Comparison of ENCODE assay signal across 11 mouse cellular contexts in genomic region chr12:13159346-13160055, GRCm38 (mm10).
DNase-seq lines count a peak whose midpoint lies in the region; ATAC-seq and TF ChIP-seq lines count a peak whose summit lies in the region.
"Had no signal": no experiment of that assay in that cellular context is flagged by ENCODE, and none has a peak within 500 bp of the region (broad histone marks: within the 10 kb centered on the region; RNA-seq: fewer than 3 reads in every experiment).

No protein-coding gene starts in this region.

- TF ChIP-seq CTCF in layer of hippocampus, adult 2 months (conservative IDR thresholded peaks at IDR 0.05) = no peak

- H3K4me2 ChIP-seq in forebrain, embryonic 12.5 days = no peak overlapping the region
- H3K4me2 ChIP-seq in midbrain, embryonic 13.5 days (replicated peaks) = no peak overlapping the region

- DNase-seq in R1 (ENCODE audit: low read depth, low spot score) = peak; percentile 10
- DNase-seq in layer of hippocampus, adult 2 months (ENCODE audit: low spot score in 2 of 2) = peak in 1 of 2 experiments; percentile 59
- DNase-seq in spleen, adult 12 weeks (ENCODE audit: low spot score) = no peak
- DNase-seq in lung, postnatal 14 days = no peak
- DNase-seq in spleen, postnatal 36 days (ENCODE audit: low spot score in 2 of 2) = no peak
- DNase-seq: heart, adult 2 months; kidney, postnatal 36 days; lung, adult 18-20 months had no signal

- no peak overlapping the region for H3K4me3 ChIP-seq in forebrain, embryonic 12.5 days (replicated peaks)
- H3K4me3 ChIP-seq in layer of hippocampus, adult 2 months = no peak overlapping the region
- H3K4me3 ChIP-seq in midbrain, embryonic 13.5 days (replicated peaks) = no peak overlapping the region
- H3K4me3 ChIP-seq: heart, adult 2 months had no signal

- peaks cover 11% of the 10 kb centered on the region for H3K4me1 ChIP-seq in forebrain, embryonic 12.5 days
- peaks cover 13% of the 10 kb centered on the region for H3K4me1 ChIP-seq in midbrain, embryonic 13.5 days (replicated peaks)

- H3K36me3 ChIP-seq in forebrain, embryonic 12.5 days (replicated peaks) = no peaks in the 10 kb centered on the region
- H3K36me3 ChIP-seq in midbrain, embryonic 13.5 days = no peaks in the 10 kb centered on the region

- H3K27me3 ChIP-seq in forebrain, embryonic 12.5 days = peaks cover 7% of the 10 kb centered on the region; the same call in 1 of the 2 replicates
- no peaks in the 10 kb centered on the region for H3K27me3 ChIP-seq in midbrain, embryonic 13.5 days

- no peak overlapping the region for H3K9ac ChIP-seq in forebrain, embryonic 12.5 days
- H3K9ac ChIP-seq in midbrain, embryonic 13.5 days (replicated peaks) = no peak overlapping the region

- no peak overlapping the region for H3K27ac ChIP-seq in forebrain, embryonic 12.5 days
- peak overlapping the region; percentile 78 for H3K27ac ChIP-seq in layer of hippocampus, adult 2 months
- H3K27ac ChIP-seq in midbrain, embryonic 13.5 days = no peak overlapping the region
- H3K27ac ChIP-seq: heart, adult 2 months had no signal

- H3K9me3 ChIP-seq in forebrain, embryonic 12.5 days = no peaks in the 10 kb centered on the region
- H3K9me3 ChIP-seq in midbrain, embryonic 13.5 days = no peaks in the 10 kb centered on the region

- peak; percentile 81 for ATAC-seq in forebrain, embryonic 12.5 days (ENCODE audit: low FRiP score)
- peak; percentile 84 for ATAC-seq in midbrain, embryonic 13.5 days
- ATAC-seq in megakaryocyte progenitor cell, adult 5-6 weeks (replicated peaks; ENCODE audit: poor library complexity) = no peak
